Mouse (Mus musculus): ENCODE results near the gene Armcx5. TPM values are rescaled to one million over a fixed set of nuclear protein-coding genes. Genes with fewer than 3 reads are reported as not detected.
"Not testable (repeated sequence)": the region's sequence is repeated elsewhere in the genome, so short reads cannot be mapped to it uniquely, and the experiment has no call there.

Armcx5 gene
- polyA plus RNA-seq, 1 experiment from 2014 or later: 8.3 TPM

DNA sequence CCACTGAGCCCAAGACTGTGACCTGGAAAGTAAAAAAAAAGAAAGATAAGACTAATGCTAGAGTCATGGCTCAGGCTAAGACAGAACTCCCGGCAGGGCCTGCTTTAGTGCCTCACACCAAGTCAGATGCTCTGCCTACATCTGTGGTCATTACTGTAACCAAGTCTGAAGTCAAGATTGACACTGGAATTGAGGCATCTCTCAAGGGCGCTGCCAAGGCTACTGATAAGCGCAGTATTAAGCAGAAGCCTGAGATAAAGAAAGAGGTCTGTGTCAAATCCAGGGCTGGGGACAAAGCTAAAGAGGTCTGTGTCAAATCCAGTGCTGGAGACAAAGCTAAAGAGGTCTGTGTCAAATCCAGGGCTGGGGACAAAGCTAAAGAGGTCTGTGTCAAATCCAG lies 2.8 kb downstream of the Armcx5 start:
- not testable (repeated sequence) for ATAC-seq (replicated peaks; ENCODE audit: low FRiP score, low TSS enrichment, low read depth)

DNA sequence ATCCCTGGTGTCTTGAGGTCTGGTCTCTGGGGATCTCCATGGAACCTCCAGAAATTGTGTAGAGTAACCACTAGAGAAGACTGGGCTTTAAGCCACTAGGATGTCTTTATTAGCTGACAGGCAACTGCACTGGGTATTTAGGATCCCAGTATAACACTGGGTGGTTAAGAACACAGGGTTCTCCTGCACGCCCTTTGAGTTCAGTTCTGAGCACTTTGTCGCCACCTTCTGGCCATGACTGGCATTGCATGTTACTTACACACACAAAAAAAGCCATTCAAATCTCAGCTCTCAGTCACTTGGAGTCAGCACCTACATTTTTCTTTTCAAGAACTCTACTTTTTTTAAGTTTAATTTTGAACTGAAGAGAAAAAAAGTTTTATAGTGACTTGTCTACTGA lies 10.3 kb downstream of the Armcx5 start:
- no peaks in the 10 kb centered on the region for H3K4me1 ChIP-seq (replicated peaks; ENCODE audit: control insufficient read depth, insufficient read depth, low read length)
- H3K27me3 ChIP-seq (replicated peaks; ENCODE audit: control insufficient read depth, insufficient read depth, low read length): no peaks in the 10 kb centered on the region
- ATAC-seq (replicated peaks; ENCODE audit: low FRiP score, low TSS enrichment, low read depth): no peak
- no peaks in the 10 kb centered on the region for H3K9me3 ChIP-seq (ENCODE audit: control insufficient read depth, low read length)
- H3K27ac ChIP-seq (ENCODE audit: low read depth): no peak overlapping the region
- H3K36me3 ChIP-seq (ENCODE audit: control insufficient read depth, insufficient read depth, low read length): peaks cover 20% of the 10 kb centered on the region; the same call in 1 of the 2 replicates
- DNase-seq (ENCODE audit: low spot score): peak; percentile 83
- whole genome bisulfite sequencing: 6% methylated on average over 2 of the region's 2 CpGs
- H3K4me2 ChIP-seq (ENCODE audit: low read length): no peak overlapping the region
- no peak overlapping the region for H3K4me3 ChIP-seq (ENCODE audit: low read depth, low read length)
- no peak overlapping the region for H3K9ac ChIP-seq (ENCODE audit: low read length)

More for the DNA sequence above, 2.8 kb downstream of the Armcx5 start:
- not testable (repeated sequence) for H3K9me3 ChIP-seq (ENCODE audit: control insufficient read depth, low read length); H3K27ac ChIP-seq (ENCODE audit: low read depth); H3K4me1 ChIP-seq (replicated peaks; ENCODE audit: control insufficient read depth, insufficient read depth, low read length); DNase-seq (ENCODE audit: low spot score); H3K36me3 ChIP-seq (ENCODE audit: control insufficient read depth, insufficient read depth, low read length); H3K9ac ChIP-seq (ENCODE audit: low read length); H3K4me3 ChIP-seq (ENCODE audit: low read depth, low read length); H3K27me3 ChIP-seq (replicated peaks; ENCODE audit: control insufficient read depth, insufficient read depth, low read length); H3K4me2 ChIP-seq (ENCODE audit: low read length)
- 88% methylated on average over 3 of the region's 3 CpGs for WGBS

DNA sequence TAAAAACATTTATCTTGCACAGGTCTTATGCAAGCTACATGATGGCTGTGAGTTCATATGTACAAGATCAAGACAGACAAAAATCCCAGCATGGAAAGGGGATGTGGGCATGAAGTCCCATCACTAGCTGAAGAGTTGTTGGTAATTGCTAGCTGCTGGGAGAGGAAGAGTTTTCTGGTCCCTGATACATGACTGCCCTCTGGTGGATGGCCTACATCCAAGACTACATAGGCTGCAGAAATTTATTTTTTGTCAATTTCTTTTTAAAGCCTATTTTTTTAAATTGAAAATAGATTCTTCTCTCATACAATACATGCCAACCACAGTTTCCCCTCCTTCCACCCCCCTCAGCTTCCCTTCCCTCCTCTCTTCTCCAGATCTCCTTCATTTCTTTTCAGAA lies 19.2 kb downstream of the Armcx5 start:
- no peaks in the 10 kb centered on the region for H3K27me3 ChIP-seq (replicated peaks; ENCODE audit: control insufficient read depth, insufficient read depth, low read length)
- no peak overlapping the region for H3K4me3 ChIP-seq (ENCODE audit: low read depth, low read length)
- H3K36me3 ChIP-seq (ENCODE audit: control insufficient read depth, insufficient read depth, low read length): peaks cover 9% of the 10 kb centered on the region
- no peaks in the 10 kb centered on the region for H3K4me1 ChIP-seq (replicated peaks; ENCODE audit: control insufficient read depth, insufficient read depth, low read length)
- no peak for ATAC-seq (replicated peaks; ENCODE audit: low FRiP score, low TSS enrichment, low read depth)
- H3K9ac ChIP-seq (ENCODE audit: low read length): no peak overlapping the region
- DNase-seq (ENCODE audit: low spot score): no peak
- H3K27ac ChIP-seq (ENCODE audit: low read depth): no peak overlapping the region
- H3K9me3 ChIP-seq (ENCODE audit: control insufficient read depth, low read length): no peaks in the 10 kb centered on the region
- H3K4me2 ChIP-seq (ENCODE audit: low read length): no peak overlapping the region

DNA sequence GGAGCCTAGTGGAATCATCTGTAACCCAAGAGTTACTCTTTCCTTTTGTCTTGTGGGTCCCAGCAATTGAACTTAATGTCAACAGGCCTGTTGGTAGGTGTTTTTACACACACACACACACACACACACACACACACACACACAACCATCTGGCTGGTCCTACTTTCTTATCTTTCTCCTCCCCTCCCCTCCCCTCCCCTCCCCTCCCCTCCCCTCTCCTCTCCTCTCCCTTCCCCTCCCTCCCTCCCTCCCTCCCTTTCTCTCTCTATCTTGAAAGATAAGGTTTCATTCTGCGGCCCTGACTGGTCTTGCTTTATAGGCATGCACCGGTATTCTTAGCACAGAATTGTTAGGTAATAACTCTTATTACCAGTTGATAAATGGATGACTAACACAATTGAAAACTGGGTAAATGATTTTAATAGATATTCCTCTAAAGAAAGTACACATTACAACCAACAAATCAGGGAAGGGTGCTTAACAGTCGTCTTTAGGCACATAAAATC lies 25.6 kb downstream of the Armcx5 start:
- no peak overlapping the region for H3K27ac ChIP-seq (ENCODE audit: low read depth)
- no peak overlapping the region for H3K4me2 ChIP-seq (ENCODE audit: low read length)
- H3K36me3 ChIP-seq (ENCODE audit: control insufficient read depth, insufficient read depth, low read length): no peaks in the 10 kb centered on the region
- no peak overlapping the region for H3K4me3 ChIP-seq (ENCODE audit: low read depth, low read length)
- ATAC-seq (replicated peaks; ENCODE audit: low FRiP score, low TSS enrichment, low read depth): no peak
- no peaks in the 10 kb centered on the region for H3K27me3 ChIP-seq (replicated peaks; ENCODE audit: control insufficient read depth, insufficient read depth, low read length)
- H3K4me1 ChIP-seq (replicated peaks; ENCODE audit: control insufficient read depth, insufficient read depth, low read length): no peaks in the 10 kb centered on the region
- WGBS: 43% methylated on average over 2 of the region's 3 CpGs
- no peak overlapping the region for H3K9ac ChIP-seq (ENCODE audit: low read length)
- H3K9me3 ChIP-seq (ENCODE audit: control insufficient read depth, low read length): no peaks in the 10 kb centered on the region
- no peak for DNase-seq (ENCODE audit: low spot score)

DNA sequence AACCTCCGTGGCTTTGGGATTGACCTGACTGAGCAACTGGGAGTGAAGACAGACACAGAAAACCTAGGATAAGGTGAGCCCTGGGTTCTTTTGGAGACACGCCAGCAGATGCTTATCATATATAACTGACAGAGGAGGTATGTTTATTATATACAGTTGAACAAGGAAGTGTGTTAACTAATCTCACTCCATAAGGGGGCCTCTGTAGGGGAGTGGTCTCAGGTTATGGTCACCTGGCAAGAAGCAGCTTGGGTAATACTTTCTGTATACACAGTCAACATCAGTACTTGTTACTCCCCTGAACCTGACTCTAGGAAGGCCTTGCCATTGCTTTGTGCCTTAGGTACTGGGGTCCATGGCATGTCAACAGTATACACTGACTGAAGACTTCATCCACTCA lies 26.0 kb downstream of the Armcx5 start:
- ATAC-seq (replicated peaks; ENCODE audit: low FRiP score, low TSS enrichment, low read depth) (0 out of 2 replicates have a peak, but pooled peaks have one; percentile 15), DNase-seq (ENCODE audit: low spot score) (no peak)
- no peaks in the 10 kb centered on the region for H3K4me1 ChIP-seq (replicated peaks; ENCODE audit: control insufficient read depth, insufficient read depth, low read length)
- 47% methylated on average over 2 of the region's 2 CpGs for WGBS
- no peaks in the 10 kb centered on the region for H3K36me3 ChIP-seq (ENCODE audit: control insufficient read depth, insufficient read depth, low read length)
- no peaks in the 10 kb centered on the region for H3K9me3 ChIP-seq (ENCODE audit: control insufficient read depth, low read length)
- no peaks in the 10 kb centered on the region for H3K27me3 ChIP-seq (replicated peaks; ENCODE audit: control insufficient read depth, insufficient read depth, low read length)
- no peak overlapping the region for H3K9ac ChIP-seq (ENCODE audit: low read length)
- no peak overlapping the region for H3K27ac ChIP-seq (ENCODE audit: low read depth)
- no peak overlapping the region for H3K4me2 ChIP-seq (ENCODE audit: low read length)
- no peak overlapping the region for H3K4me3 ChIP-seq (ENCODE audit: low read depth, low read length)

DNA sequence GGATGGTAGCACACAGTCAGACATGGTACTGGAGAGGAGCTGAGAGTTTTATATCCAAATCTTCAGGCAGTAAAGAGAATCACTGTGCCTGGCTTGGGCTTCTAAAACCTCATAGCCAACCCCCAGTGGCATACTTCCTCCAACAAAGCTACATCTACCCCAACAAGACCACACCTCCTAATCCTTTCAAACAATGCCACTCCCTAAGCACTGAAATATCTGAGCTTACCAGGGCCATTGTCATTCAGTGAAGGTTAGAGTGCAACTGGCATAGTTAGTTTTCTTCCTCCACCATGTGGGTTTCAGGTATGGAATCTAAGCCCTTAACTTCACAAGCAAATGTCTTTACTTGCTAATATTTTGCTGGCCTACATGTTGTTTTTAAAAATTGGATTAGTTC lies 49.0 kb downstream of the Armcx5 start:
- no peak overlapping the region for H3K27ac ChIP-seq (ENCODE audit: low read depth)
- ATAC-seq (replicated peaks; ENCODE audit: low FRiP score, low TSS enrichment, low read depth) (no peak), DNase-seq (ENCODE audit: low spot score) (no peak)
- H3K9me3 ChIP-seq (ENCODE audit: control insufficient read depth, low read length): no peaks in the 10 kb centered on the region
- H3K36me3 ChIP-seq (ENCODE audit: control insufficient read depth, insufficient read depth, low read length): no peaks in the 10 kb centered on the region
- no peak overlapping the region for H3K4me3 ChIP-seq (ENCODE audit: low read depth, low read length)
- H3K4me2 ChIP-seq (ENCODE audit: low read length): no peak overlapping the region
- no peaks in the 10 kb centered on the region for H3K4me1 ChIP-seq (replicated peaks; ENCODE audit: control insufficient read depth, insufficient read depth, low read length)
- H3K27me3 ChIP-seq (replicated peaks; ENCODE audit: control insufficient read depth, insufficient read depth, low read length): no peaks in the 10 kb centered on the region
- no peak overlapping the region for H3K9ac ChIP-seq (ENCODE audit: low read length)

DNA sequence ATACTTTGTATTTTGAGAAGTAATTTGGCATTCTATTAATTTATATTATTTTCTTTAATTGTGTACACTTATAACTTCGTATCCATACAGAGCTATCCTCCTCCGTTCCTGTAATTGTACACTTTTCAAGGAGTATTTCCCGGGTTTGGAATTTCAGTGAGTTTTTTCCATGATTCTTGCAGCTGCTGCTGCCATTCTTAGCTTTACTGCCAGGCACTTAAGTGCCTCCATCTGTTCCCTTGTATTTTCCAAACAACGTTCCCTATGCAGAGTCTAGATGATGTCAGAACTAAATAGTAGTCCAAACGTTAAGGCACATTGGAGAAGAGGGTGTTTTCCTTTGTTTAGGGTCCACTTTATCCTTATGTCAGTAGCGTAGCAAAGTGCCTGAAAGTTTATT lies 49.8 kb downstream of the Armcx5 start:
- Histone ChIP-seq H3K9me3 (ENCODE audit: control insufficient read depth, low read length) (no peaks in the 10 kb centered on the region), H3K4me2 (ENCODE audit: low read length) (no peak overlapping the region), H3K9ac (ENCODE audit: low read length) (no peak overlapping the region), H3K27me3 (replicated peaks; ENCODE audit: control insufficient read depth, insufficient read depth, low read length) (no peaks in the 10 kb centered on the region), H3K27ac (ENCODE audit: low read depth) (peak overlapping the region; percentile 38; the same call in 1 of the 2 replicates), H3K4me3 (ENCODE audit: low read depth, low read length) (no peak overlapping the region), H3K4me1 (replicated peaks; ENCODE audit: control insufficient read depth, insufficient read depth, low read length) (no peaks in the 10 kb centered on the region), H3K36me3 (ENCODE audit: control insufficient read depth, insufficient read depth, low read length) (no peaks in the 10 kb centered on the region)
- DNase-seq (ENCODE audit: low spot score): no peak
- WGBS: 63% methylated on average over 6 of the region's 6 CpGs
- ATAC-seq (replicated peaks; ENCODE audit: low FRiP score, low TSS enrichment, low read depth): no peak

DNA sequence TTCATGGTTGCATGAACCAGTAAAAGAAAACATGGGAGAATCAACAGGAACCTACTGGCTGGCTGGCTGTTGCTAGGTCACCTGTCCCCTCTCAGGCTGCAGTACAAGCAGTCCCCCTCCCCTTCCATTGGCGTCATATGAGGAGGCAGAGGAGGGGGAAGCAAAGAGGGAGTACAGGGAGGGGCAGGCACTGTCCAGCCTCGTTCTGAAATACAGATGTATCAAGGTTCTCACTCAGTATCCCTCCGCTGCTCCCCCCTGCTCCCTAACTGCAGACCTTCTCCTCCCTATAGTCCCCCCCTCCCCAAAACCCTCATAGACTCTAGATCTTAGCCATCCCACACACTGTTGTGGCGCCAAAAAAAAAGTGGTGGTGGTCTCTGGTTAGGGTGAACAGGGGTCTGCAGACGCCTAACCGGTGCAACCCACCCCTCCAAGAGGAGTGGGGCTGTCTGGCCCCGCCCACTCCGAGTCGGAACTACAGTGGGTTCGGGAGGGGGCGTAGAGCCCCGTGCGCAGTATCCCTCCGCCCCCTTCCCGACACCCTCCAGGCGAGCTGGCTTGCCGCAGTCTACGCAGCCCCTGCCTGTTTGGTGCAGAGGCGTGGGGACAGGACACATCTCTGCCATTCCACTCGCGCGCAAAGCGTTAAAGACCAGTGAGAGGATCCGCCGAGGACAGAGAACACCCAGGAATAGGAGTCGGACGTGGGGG lies 53.2 kb downstream of the Armcx5 start:
- Histone ChIP-seq H3K9ac (ENCODE audit: low read length) (peak overlapping the region; percentile 43; the same call in 1 of the 2 replicates), H3K4me2 (ENCODE audit: low read length) (peak overlapping the region; percentile 53), H3K4me3 (ENCODE audit: low read depth, low read length) (peak overlapping the region; percentile 48)
- not testable (repeated sequence) for H3K9me3 ChIP-seq (ENCODE audit: control insufficient read depth, low read length); H3K4me1 ChIP-seq (replicated peaks; ENCODE audit: control insufficient read depth, insufficient read depth, low read length); H3K27me3 ChIP-seq (replicated peaks; ENCODE audit: control insufficient read depth, insufficient read depth, low read length); H3K27ac ChIP-seq (ENCODE audit: low read depth); H3K36me3 ChIP-seq (ENCODE audit: control insufficient read depth, insufficient read depth, low read length)
- ATAC-seq (replicated peaks; ENCODE audit: low FRiP score, low TSS enrichment, low read depth): peak; percentile 91
- peak; percentile 68 for DNase-seq (ENCODE audit: low spot score)
- 22% methylated on average over 25 of the region's 27 CpGs for WGBS
